Mouse (Mus musculus) cortical plate, adult 2 months (tissue): ENCODE results near the gene Scn1b.

ENCODE experiments used
- CTCF ChIP-seq: fragments of 200-500 bp; IDR thresholded peaks from 2 replicates; pipeline ENCODE4 v1.5.1; 2011; ENCODE audit warnings: mild to moderate bottlenecking, control low read depth, low read length; ENCODE audit not compliant: insufficient read depth; ENCODE audit errors: extremely low read depth
- POLR2A ChIP-seq: fragments of 200-500 bp; IDR thresholded peaks from 2 replicates; pipeline ENCODE4 v1.6.1; 2011; ENCODE audit warnings: mild to moderate bottlenecking, low read length, control low read depth; ENCODE audit not compliant: insufficient read depth; ENCODE audit errors: extremely low read depth

GRCm38 (mm10) chr7:31070324-31070723, 56.5 kb downstream of the Scn1b start:
- TF ChIP-seq CTCF (no peak), POLR2A (no peak)
